In genomic region chr4:117136034-117136433, GRCm38 (mm10) we compare ENCODE assay signal across 10 mouse cellular contexts. TPM values are rescaled to one million over a fixed set of nuclear protein-coding genes. Genes with fewer than 3 reads are reported as not detected.
DNase-seq lines count a peak whose midpoint lies in the region; ATAC-seq and TF ChIP-seq lines count a peak whose summit lies in the region.
"Had no signal": no experiment of that assay in that cellular context is flagged by ENCODE, and none has a peak within 500 bp of the region (broad histone marks: within the 10 kb centered on the region; RNA-seq: fewer than 3 reads in every experiment).

No protein-coding gene starts in this region.

- no peak overlapping the region for H3K4me2 ChIP-seq in kidney, embryonic 15.5 days
- peak overlapping the region; percentile 47 for H3K4me2 ChIP-seq in liver, embryonic 15.5 days
- H3K4me2 ChIP-seq in stomach, postnatal 0 days (replicated peaks; ENCODE audit: low read depth): no peak overlapping the region
- H3K4me2 ChIP-seq: limb, embryonic 13.5 days had no signal

- peaks cover 3% of the 10 kb centered on the region; the same call in 1 of the 2 replicates for H3K36me3 ChIP-seq in kidney, embryonic 15.5 days
- no peaks in the 10 kb centered on the region for H3K36me3 ChIP-seq in liver, embryonic 15.5 days (replicated peaks)
- no peaks in the 10 kb centered on the region for H3K36me3 ChIP-seq in stomach, postnatal 0 days (ENCODE audit: control insufficient read depth, insufficient read depth, low read length)
- 0 out of 2 replicates have a peak, but pooled peaks cover 4% of the 10 kb centered on the region for H3K36me3 ChIP-seq in heart, embryonic 10.5 days

- no peak overlapping the region for H3K27ac ChIP-seq in kidney, embryonic 15.5 days
- H3K27ac ChIP-seq in liver, embryonic 15.5 days (replicated peaks): peak overlapping the region; percentile 79
- H3K27ac ChIP-seq in stomach, postnatal 0 days (replicated peaks): peak overlapping the region; percentile 85
- no peak overlapping the region for H3K27ac ChIP-seq in heart, embryonic 10.5 days
- H3K27ac ChIP-seq: limb, embryonic 13.5 days had no signal

- ATAC-seq in kidney, embryonic 15.5 days (replicated peaks; ENCODE audit: low FRiP score): no peak; the same call in 1 of the 2 replicates
- ATAC-seq in liver, embryonic 15.5 days (ENCODE audit: insufficient read depth): peak; percentile 72
- ATAC-seq in stomach, postnatal 0 days (ENCODE audit: low FRiP score, low TSS enrichment): peak; percentile 89

- H3K9ac ChIP-seq in kidney, embryonic 15.5 days: no peak overlapping the region
- 0 out of 2 replicates have a peak overlapping the region, but pooled peaks have one; percentile 2 for H3K9ac ChIP-seq in liver, embryonic 15.5 days
- no peak overlapping the region for H3K9ac ChIP-seq in stomach, postnatal 0 days (ENCODE audit: low read length)
- H3K9ac ChIP-seq: limb, embryonic 13.5 days had no signal

- H3K27me3 ChIP-seq in kidney, embryonic 15.5 days: peaks cover 22% of the 10 kb centered on the region
- peaks cover 28% of the 10 kb centered on the region for H3K27me3 ChIP-seq in liver, embryonic 15.5 days
- H3K27me3 ChIP-seq in stomach, postnatal 0 days (ENCODE audit: control insufficient read depth, insufficient read depth, low read length): no peaks in the 10 kb centered on the region
- peaks cover 27% of the 10 kb centered on the region for H3K27me3 ChIP-seq in heart, embryonic 10.5 days (ENCODE audit: insufficient read depth, poor library complexity, severe bottlenecking)

- 32% methylated on average over 8 of the region's 8 CpGs for WGBS in kidney, embryonic 15.5 days
- 14% methylated on average over 8 of the region's 8 CpGs for WGBS in liver, embryonic 15.5 days (ENCODE audit: insufficient replicate concordance)
- WGBS in stomach, postnatal 0 days: 24% methylated on average over 8 of the region's 8 CpGs
- WGBS in heart, embryonic 10.5 days: 29% methylated on average over 8 of the region's 8 CpGs

- TF ChIP-seq CTCF in stomach, postnatal 0 days (IDR thresholded peaks at IDR 0.05; ENCODE audit: low read depth): no peak

- no peak overlapping the region for H3K4me3 ChIP-seq in kidney, embryonic 15.5 days (replicated peaks)
- H3K4me3 ChIP-seq in liver, embryonic 15.5 days (replicated peaks): no peak overlapping the region
- H3K4me3 ChIP-seq in stomach, postnatal 0 days (ENCODE audit: low read depth, low read length): no peak overlapping the region
- H3K4me3 ChIP-seq in heart, embryonic 10.5 days: no peak overlapping the region
- H3K4me3 ChIP-seq: limb, embryonic 13.5 days had no signal

- TF ChIP-seq EP300 in stomach, postnatal 0 days (optimal IDR thresholded peaks at IDR 0.05): no peak

- peaks cover 26% of the 10 kb centered on the region for H3K4me1 ChIP-seq in kidney, embryonic 15.5 days
- peaks cover 57% of the 10 kb centered on the region for H3K4me1 ChIP-seq in liver, embryonic 15.5 days (replicated peaks)
- no peaks in the 10 kb centered on the region for H3K4me1 ChIP-seq in stomach, postnatal 0 days (replicated peaks; ENCODE audit: control insufficient read depth, insufficient read depth)
- H3K4me1 ChIP-seq in heart, embryonic 10.5 days: peaks cover 31% of the 10 kb centered on the region

- no peaks in the 10 kb centered on the region for H3K9me3 ChIP-seq in kidney, embryonic 15.5 days (replicated peaks)
- H3K9me3 ChIP-seq in liver, embryonic 15.5 days (replicated peaks): no peaks in the 10 kb centered on the region
- H3K9me3 ChIP-seq in stomach, postnatal 0 days (ENCODE audit: control insufficient read depth, low read length): no peaks in the 10 kb centered on the region
- H3K9me3 ChIP-seq in heart, embryonic 10.5 days: no peaks in the 10 kb centered on the region
- H3K9me3 ChIP-seq: limb, embryonic 13.5 days had no signal

- peak; percentile 84 for DNase-seq in kidney, adult 18-20 months
- peak; percentile 72 for DNase-seq in induced T-regulatory cell, adult 2 months (ENCODE audit: low read depth)
- peak; percentile 88 for DNase-seq in stomach, postnatal 0 days (ENCODE audit: low spot score)
- no peak for DNase-seq in thymus, postnatal 10 days (ENCODE audit: low spot score in 2 of 2)
- DNase-seq in heart, embryonic 10.5 days (ENCODE audit: low spot score): no peak
- no peak for DNase-seq in thymus, postnatal 4 days

RNA-seq across cellular contexts. Expression of gene Plk3, which starts 2.3 kb away (rescaled TPM):
- polyA plus RNA-seq in kidney, embryonic 15.5 days (2015; fragmentation: Nextera tagmentation; extraction: Ambion mirVana): 2.9 and 3.5 TPM in 2 replicates
- 2.5 and 3.2 TPM in 2 replicates for polyA plus RNA-seq in liver, embryonic 15.5 days (2015; fragmentation: Nextera tagmentation; extraction: Ambion mirVana)
- polyA plus RNA-seq in stomach, postnatal 0 days (2015; fragmentation: Nextera tagmentation; extraction: Ambion mirVana): 18.1 and 18.7 TPM in 2 replicates
- polyA plus RNA-seq in heart, embryonic 10.5 days (2016; fragmentation: Nextera tagmentation; extraction: Ambion mirVana): 1.5 and 2.4 TPM in 2 replicates

RNA-seq across cellular contexts. Expression of gene Tctex1d4, which starts 9.4 kb away (rescaled TPM):
- not detected in 2 replicates for polyA plus RNA-seq in kidney, embryonic 15.5 days (2015; fragmentation: Nextera tagmentation; extraction: Ambion mirVana)
- polyA plus RNA-seq in liver, embryonic 15.5 days (2015; fragmentation: Nextera tagmentation; extraction: Ambion mirVana): 0.12 TPM in 1 of 2 replicates, not detected in the other
- polyA plus RNA-seq in stomach, postnatal 0 days (2015; fragmentation: Nextera tagmentation; extraction: Ambion mirVana): 0.58 and 0.62 TPM in 2 replicates
- not detected in 2 replicates for polyA plus RNA-seq in heart, embryonic 10.5 days (2016; fragmentation: Nextera tagmentation; extraction: Ambion mirVana)
- polyA plus RNA-seq: heart, embryonic 14.5 days; limb, embryonic 13.5 days had no signal

RNA-seq across cellular contexts. Expression of gene Btbd19, which starts 10.5 kb away (rescaled TPM):
- polyA plus RNA-seq in kidney, embryonic 15.5 days (2015; fragmentation: Nextera tagmentation; extraction: Ambion mirVana): 5.2 and 6.6 TPM in 2 replicates
- 2.9 and 3.2 TPM in 2 replicates for polyA plus RNA-seq in liver, embryonic 15.5 days (2015; fragmentation: Nextera tagmentation; extraction: Ambion mirVana)
- 5.7 and 5.9 TPM in 2 replicates for polyA plus RNA-seq in stomach, postnatal 0 days (2015; fragmentation: Nextera tagmentation; extraction: Ambion mirVana)
- polyA plus RNA-seq in heart, embryonic 10.5 days (2016; fragmentation: Nextera tagmentation; extraction: Ambion mirVana): 2.5 and 4.9 TPM in 2 replicates

RNA-seq across cellular contexts. Expression of gene Rps8, which starts 20.0 kb away (rescaled TPM):
- 1,027 and 1,077 TPM in 2 replicates for polyA plus RNA-seq in kidney, embryonic 15.5 days (2015; fragmentation: Nextera tagmentation; extraction: Ambion mirVana)
- polyA plus RNA-seq in liver, embryonic 15.5 days (2015; fragmentation: Nextera tagmentation; extraction: Ambion mirVana): 536 and 611 TPM in 2 replicates
- polyA plus RNA-seq in stomach, postnatal 0 days (2015; fragmentation: Nextera tagmentation; extraction: Ambion mirVana): 752 and 809 TPM in 2 replicates
- polyA plus RNA-seq in heart, embryonic 10.5 days (2016; fragmentation: Nextera tagmentation; extraction: Ambion mirVana): 638 and 783 TPM in 2 replicates

RNA-seq across cellular contexts. Expression of gene Ptch2, which starts 40.2 kb away (rescaled TPM):
- polyA plus RNA-seq in kidney, embryonic 15.5 days (2015; fragmentation: Nextera tagmentation; extraction: Ambion mirVana): 7.6 and 10.2 TPM in 2 replicates
- 0.56 and 0.66 TPM in 2 replicates for polyA plus RNA-seq in liver, embryonic 15.5 days (2015; fragmentation: Nextera tagmentation; extraction: Ambion mirVana)
- 1.3 and 1.5 TPM in 2 replicates for polyA plus RNA-seq in stomach, postnatal 0 days (2015; fragmentation: Nextera tagmentation; extraction: Ambion mirVana)
- 2.9 and 3.5 TPM in 2 replicates for polyA plus RNA-seq in heart, embryonic 10.5 days (2016; fragmentation: Nextera tagmentation; extraction: Ambion mirVana)

Comparison
In these comparisons a context has a peak if more than half of its experiments do, and no peak if none do; other contexts are left out.
1. DNase-seq: peak in kidney, adult 18-20 months (single experiment), induced T-regulatory cell, adult 2 months (single experiment) and stomach, postnatal 0 days (single experiment); none in thymus, postnatal 10 days (0 of 2), heart, embryonic 10.5 days (single experiment) and thymus, postnatal 4 days (single experiment).
2. H3K27ac ChIP-seq: peak in liver, embryonic 15.5 days (single experiment) and stomach, postnatal 0 days (single experiment); none in kidney, embryonic 15.5 days (single experiment) and heart, embryonic 10.5 days (single experiment).